Mouse (Mus musculus): ENCODE results near the gene Eif3i.
A peak's percentile ranks its signal among the peaks of the same experiment; 100 is the strongest.

Eif3i gene

GRCm38 (mm10) chr4:129618786-129619691 is 18.6 kb upstream of the Eif3i start, which contains the start of gene Iqcc:
Gene Iqcc (minus strand): TSS chr4:129619099.
- peak; percentile 95 to 96 for DNase-seq

DNA sequence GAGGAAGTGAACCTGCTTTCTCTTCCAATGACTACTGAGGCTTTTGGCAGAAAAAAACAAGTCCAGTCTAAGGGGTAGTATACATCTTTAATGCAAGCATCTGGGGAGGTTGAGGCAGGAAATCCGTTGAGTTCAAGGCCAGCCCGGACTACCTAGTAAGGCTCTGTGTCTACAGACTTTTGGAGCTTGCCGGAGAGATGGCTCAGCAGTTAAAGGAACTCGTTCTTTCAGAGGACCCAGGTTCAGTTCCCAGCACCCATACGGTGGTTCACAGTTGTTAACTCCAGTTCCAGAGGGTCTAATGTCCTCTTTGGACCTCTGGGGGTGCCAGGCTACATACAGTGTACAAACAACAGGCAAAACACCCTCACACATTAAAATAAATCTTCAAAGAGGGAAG is 17.6 kb upstream of the Eif3i start:
- DNase-seq: no peak

GRCm38 (mm10) chr4:129617121-129617641 is 16.7 kb upstream of the Eif3i start:
- DNase-seq: no peak

- DNase-seq: no peak
Observed at GRCm38 (mm10) chr4:129616631-129617030, 16.2 kb upstream of the Eif3i start.

- DNase-seq: no peak
Observed at GRCm38 (mm10) chr4:129615801-129616290, 15.4 kb upstream of the Eif3i start.

DNA sequence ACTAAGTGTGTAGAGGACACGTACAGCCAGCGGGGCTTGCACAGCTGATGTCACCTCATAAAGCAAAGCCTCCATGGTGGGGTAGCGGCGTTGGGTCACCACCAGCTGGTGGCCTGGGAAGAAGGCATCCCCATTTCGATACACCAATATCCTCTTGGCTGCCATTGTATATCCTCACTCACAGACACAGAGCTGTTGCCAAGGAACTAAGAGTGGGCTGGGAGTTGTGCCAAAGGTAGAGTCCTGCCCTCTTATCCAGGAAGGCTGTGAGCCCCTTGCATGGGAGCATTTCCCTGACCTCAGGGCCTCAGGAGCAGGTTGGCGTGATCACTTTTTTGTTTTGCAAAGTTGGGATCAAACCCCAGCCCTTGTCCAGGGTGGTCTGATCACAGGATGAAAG is 13.6 kb upstream of the Eif3i start, which contains the start of gene Dcdc2b:
Gene Dcdc2b, minus strand, starts transcription at position 165 of the 400 bp plus-strand sequence.
- peak in 1 of 2 experiments; percentile 4 for DNase-seq

DNA sequence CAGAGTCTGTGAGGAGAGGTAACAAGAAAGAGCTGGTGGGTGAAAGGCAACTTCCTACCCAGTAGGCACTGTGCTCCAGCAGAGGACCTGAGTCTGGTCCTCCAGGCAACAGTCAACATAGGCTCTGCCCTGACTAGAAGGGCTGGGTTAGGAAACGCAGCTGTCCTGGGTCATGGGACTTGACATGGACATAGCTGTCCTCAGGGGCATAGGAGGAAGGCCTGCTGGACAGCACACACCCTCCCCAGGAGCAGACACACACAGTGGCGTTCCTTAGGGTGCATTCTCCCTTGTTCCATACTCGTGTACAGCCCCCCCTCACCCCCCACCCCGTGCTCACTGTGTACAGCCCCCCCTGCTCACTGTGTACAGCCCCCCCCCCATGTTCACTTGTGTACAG is 10.0 kb upstream of the Eif3i start:
- DNase-seq: no peak

GRCm38 (mm10) chr4:129610026-129610425 is 9.6 kb upstream of the Eif3i start:
- peak; percentile 77 to 89 for DNase-seq

DNA sequence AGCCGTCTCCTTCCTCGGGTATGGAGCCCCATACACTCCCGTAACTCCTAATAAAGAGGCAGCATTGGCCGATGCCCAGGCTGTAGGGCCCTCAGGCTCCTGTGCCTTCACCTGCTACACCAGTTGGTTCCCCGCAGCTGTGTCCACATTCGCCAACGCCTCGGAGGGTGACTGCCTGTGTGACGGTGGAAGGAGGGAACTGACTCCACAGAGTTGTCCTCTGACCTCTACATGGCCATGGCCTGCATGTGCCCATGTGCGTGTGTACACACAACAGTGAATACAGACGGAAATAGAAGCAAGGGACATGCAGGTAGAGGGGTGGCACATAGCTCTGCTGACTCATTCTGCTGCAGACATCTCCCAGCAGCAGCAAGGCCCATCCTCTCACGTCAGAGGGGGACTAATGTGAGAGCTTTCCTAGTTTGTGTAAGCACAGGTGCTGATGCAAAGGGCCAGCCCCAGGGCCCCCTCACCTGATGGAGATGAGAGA is 8.7 kb upstream of the Eif3i start:
- DNase-seq: peak in 1 of 2 experiments; percentile 60

DNA sequence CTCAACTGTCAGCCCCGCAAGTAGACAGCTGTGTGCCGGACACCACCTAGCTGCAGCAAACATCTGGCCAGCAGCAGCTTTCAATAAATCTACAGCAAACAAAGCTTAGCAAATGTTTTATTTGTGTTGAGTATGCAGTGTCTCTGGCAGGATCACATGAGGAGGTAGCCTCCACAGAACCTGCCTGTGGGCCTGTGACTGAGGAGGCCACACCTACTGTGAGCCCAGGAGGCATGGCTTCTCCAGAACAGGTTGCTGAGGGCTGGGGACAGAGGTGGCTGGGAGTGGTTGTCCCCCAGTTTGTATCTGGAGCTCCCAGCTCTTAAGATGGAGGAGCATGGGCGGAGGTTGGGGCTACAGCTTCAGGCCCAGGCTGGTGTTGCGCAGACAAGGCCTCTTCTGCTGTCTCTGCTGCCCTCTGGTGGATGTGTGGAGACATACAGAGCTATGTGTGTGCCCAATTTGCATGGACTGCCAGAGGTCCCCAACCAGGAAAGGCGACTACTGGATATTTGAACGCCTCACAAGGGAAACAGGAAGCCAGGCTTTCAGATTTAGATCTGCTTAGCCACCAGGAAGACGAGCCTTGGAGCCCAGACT is 8.1 kb upstream of the Eif3i start:
- peak; percentile 65 to 75 for DNase-seq

DNA sequence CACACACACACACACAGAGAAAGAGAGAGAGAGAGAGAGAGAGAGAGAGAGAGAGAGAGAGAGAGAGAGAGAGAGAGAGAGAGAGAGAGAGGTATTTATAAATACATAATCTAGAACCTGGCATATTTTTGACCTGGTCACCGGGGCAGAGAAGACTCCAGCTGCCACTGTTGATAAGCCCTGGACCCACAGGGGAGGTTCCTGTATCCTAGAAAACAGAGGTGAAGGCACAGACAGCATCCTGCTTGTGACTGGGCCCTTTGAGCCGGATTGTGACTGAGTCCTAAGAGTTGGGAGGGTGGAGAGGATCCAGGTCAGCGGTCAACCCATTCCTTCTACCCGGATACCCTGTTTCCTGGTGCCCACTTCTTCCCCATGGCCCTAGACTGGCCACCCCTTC is 11.6 kb downstream of the Eif3i start:
- no peak for DNase-seq

DNA sequence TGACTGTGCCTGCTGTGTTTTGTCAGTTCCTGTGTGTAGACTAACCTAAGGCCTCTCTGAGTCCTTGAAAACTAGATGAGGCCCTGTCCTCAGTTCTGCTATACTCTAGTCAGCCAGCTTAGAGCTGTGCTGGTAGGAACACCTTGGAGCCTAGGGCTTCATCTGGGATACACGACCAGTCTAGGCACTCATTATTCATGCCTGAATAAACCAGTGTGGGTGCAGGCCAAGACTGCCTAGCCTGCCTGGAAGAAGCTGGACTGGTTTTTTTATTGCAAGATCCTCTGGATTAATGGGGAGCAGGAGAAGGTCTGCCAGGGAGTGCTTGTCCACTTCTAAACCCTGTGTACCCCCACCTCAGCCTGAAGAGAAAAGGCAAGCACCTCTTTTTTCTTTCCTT is 13.5 kb downstream of the Eif3i start:
- no peak for DNase-seq

- no peak for DNase-seq
Observed at GRCm38 (mm10) chr4:129585773-129586172, 14.7 kb downstream of the Eif3i start.

- peak; percentile 78 to 82 for DNase-seq
Observed at GRCm38 (mm10) chr4:129584884-129585608, 15.4 kb downstream of the Eif3i start.

DNA sequence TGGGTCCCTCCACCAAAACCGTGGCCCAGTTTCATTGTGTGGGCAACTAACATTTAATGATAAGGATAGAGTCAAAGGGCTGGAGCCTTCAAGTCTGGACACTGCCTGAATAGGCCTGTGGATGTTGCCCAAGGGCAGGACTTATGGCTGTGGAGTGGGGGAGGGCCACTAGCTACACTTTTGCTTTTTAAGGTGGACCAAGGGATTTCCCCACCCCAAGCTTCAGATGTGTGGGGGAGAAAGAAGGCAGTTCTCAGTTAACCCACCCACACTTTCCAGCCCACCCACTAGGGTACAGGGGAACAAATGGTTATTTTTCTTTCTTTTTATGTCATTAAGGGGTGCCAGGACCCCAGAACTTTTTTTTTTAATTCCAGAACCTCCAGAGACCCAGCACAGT is 16.1 kb downstream of the Eif3i start:
- DNase-seq: no peak

GRCm38 (mm10) chr4:129582251-129582650 is 18.2 kb downstream of the Eif3i start:
- DNase-seq: no peak

DNA sequence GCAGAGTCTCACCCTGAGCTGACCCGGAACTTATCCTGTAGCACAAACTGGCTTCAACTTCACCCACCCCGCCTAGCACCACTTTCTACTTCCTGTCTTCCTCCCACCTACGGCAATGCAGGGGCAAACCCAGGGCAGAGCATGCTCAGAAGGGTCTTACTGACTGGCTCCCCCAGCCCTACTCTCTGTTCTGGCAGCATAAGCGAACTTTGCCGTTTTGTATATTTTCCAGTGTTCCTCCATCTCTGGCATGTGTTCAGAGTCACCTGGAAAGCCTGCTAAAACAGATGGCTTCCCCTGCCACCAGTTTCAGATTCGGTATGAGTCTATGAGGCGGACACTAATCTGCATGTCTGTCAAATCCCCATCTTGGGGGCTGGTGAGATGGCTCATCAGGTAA is 20.1 kb downstream of the Eif3i start:
- DNase-seq: peak; percentile 54 to 73

DNA sequence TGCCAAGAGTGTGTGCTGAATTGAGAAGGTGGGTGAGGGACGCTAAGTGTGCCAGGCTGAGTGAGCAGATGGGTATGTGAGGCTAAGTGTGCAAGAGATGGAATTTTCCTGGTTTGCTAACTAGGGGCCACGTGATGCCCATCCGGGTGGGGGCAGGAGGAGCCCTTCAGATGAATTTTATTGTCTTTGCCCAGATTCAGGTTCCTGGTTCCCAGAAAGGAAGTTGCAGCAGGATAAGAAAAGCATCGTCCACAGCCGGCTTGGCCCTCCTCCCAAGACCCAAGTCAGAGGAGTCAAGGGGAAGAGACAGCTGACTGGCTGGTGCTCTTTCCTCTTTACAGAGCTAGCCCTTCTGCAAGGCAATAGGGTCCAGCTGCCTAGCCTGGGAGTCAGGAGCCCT is 22.0 kb downstream of the Eif3i start, which contains the start of gene Fam167b:
Gene Fam167b, minus strand, starts transcription at position 84 of the 400 bp plus-strand sequence.
- no peak for DNase-seq

- no peak for DNase-seq
Observed at GRCm38 (mm10) chr4:129577688-129578087, 22.8 kb downstream of the Eif3i start.

GRCm38 (mm10) chr4:129576863-129577491 is 23.5 kb downstream of the Eif3i start:
- peak; percentile 72 to 79 for DNase-seq

DNA sequence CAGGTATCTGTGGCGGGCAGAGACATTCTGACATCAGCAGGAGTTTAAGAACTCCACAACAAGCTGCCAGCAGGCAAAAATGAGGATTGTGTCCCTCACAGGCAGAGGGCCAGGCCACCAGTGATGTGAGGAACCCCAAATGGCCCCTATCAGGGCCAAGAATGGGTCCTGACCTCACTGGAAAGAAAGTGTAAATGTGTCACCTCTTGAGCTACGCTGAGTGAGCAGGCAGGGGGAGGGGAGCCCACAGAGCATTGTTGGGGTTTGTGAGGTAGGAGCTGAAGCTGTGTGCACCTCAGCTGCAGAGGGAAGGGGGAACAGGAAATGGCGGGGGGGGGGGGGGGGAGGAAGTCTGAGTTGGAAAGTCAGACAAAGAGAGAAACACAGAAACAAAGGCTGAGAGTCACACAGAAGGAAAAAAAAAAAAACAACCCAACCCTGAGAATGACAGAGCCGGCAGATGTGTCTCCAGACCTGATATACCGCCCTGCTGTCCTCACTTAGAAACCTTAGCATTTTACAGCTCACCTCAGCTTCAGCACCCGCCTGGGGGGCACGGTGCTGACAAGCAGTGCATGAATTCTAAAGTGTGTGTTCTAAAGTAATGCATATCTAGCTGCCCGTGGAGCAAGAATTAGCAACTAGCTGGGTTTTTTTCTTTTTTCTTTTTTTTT is 25.1 kb downstream of the Eif3i start:
- peak; percentile 87 to 95 for DNase-seq
